Mouse (Mus musculus): ENCODE measurements around the gene Gm4070.
"Not testable (repeated sequence)": the region's sequence is repeated elsewhere in the genome, so short reads cannot be mapped to it uniquely, and the experiment has no call there.

Gene Gm4070

GRCm38 (mm10) chr7:105953812-105954211 is at the start of gene Gm4070:
Gene Gm4070, minus strand, starts transcription at chr7:105953967.
- DNase-seq (ENCODE audit: extremely low read depth, low read depth): not testable (repeated sequence)

GRCm38 (mm10) chr7:105954540-105954939 is 773 bp upstream of the Gm4070 start:
- DNase-seq (ENCODE audit: extremely low read depth, low read depth): not testable (repeated sequence)

GRCm38 (mm10) chr7:105952408-105952807 is 1.4 kb downstream of the Gm4070 start:
- DNase-seq (ENCODE audit: extremely low read depth, low read depth): not testable (repeated sequence)

GRCm38 (mm10) chr7:105945238-105945637 is 8.5 kb downstream of the Gm4070 start:
- DNase-seq (ENCODE audit: extremely low read depth, low read depth): not testable (repeated sequence)

- not testable (repeated sequence) for DNase-seq (ENCODE audit: extremely low read depth, low read depth)
Observed at GRCm38 (mm10) chr7:105932132-105932531, 21.6 kb downstream of the Gm4070 start.

- not testable (repeated sequence) for DNase-seq (ENCODE audit: extremely low read depth, low read depth)
Observed at GRCm38 (mm10) chr7:105883588-105884336, 70.0 kb downstream of the Gm4070 start.

GRCm38 (mm10) chr7:105879717-105880484 is 73.9 kb downstream of the Gm4070 start:
- not testable (repeated sequence) for DNase-seq (ENCODE audit: extremely low read depth, low read depth)

GRCm38 (mm10) chr7:105855718-105856560 is 97.8 kb downstream of the Gm4070 start:
- DNase-seq (ENCODE audit: extremely low read depth, low read depth): not testable (repeated sequence)

All from MEL-GATA-1-ER (cell line).